In genomic region chr2:20939367-20939766, GRCm38 (mm10) we compare ENCODE assay signal across 11 mouse cellular contexts. TPM values are rescaled to one million over a fixed set of nuclear protein-coding genes. Genes with fewer than 3 reads are reported as not detected.
A peak's percentile ranks its signal among the peaks of the same experiment; 100 is the strongest.
DNase-seq lines count a peak whose midpoint lies in the region; ATAC-seq lines count a peak whose summit lies in the region.
"Had no signal": no experiment of that assay in that cellular context is flagged by ENCODE, and none has a peak within 500 bp of the region (broad histone marks: within the 10 kb centered on the region; RNA-seq: fewer than 3 reads in every experiment).

No protein-coding gene starts in this region.

- H3K27ac ChIP-seq in neural tube, embryonic 13.5 days (replicated peaks), result 0 out of 2 replicates have a peak overlapping the region, but pooled peaks have one; percentile 0
- H3K27ac ChIP-seq in neural tube, embryonic 15.5 days (replicated peaks), result no peak overlapping the region
- peak overlapping the region; percentile 73 for H3K27ac ChIP-seq in heart, embryonic 12.5 days (ENCODE audit: poor library complexity, severe bottlenecking)
- H3K27ac ChIP-seq in limb, embryonic 13.5 days, result no peak overlapping the region
- no peak overlapping the region for H3K27ac ChIP-seq in midbrain, embryonic 16.5 days (ENCODE audit: low read length)
- H3K27ac ChIP-seq: midbrain, embryonic 13.5 days; stomach, embryonic 15.5 days had no signal

- H3K4me1 ChIP-seq in neural tube, embryonic 13.5 days (replicated peaks), result peaks cover 77% of the 10 kb centered on the region
- peaks cover 43% of the 10 kb centered on the region for H3K4me1 ChIP-seq in neural tube, embryonic 15.5 days
- H3K4me1 ChIP-seq in heart, embryonic 12.5 days (replicated peaks), result peaks cover 79% of the 10 kb centered on the region
- peaks cover 50% of the 10 kb centered on the region for H3K4me1 ChIP-seq in limb, embryonic 13.5 days
- peaks cover 31% of the 10 kb centered on the region for H3K4me1 ChIP-seq in midbrain, embryonic 16.5 days (ENCODE audit: control insufficient read depth, insufficient read depth, low read length)

- no peaks in the 10 kb centered on the region for H3K36me3 ChIP-seq in neural tube, embryonic 13.5 days
- H3K36me3 ChIP-seq in neural tube, embryonic 15.5 days, result no peaks in the 10 kb centered on the region
- H3K36me3 ChIP-seq in heart, embryonic 12.5 days, result no peaks in the 10 kb centered on the region
- no peaks in the 10 kb centered on the region for H3K36me3 ChIP-seq in limb, embryonic 13.5 days
- no peaks in the 10 kb centered on the region for H3K36me3 ChIP-seq in midbrain, embryonic 16.5 days (ENCODE audit: control insufficient read depth, insufficient read depth, low read length)
- H3K36me3 ChIP-seq: midbrain, embryonic 13.5 days; stomach, embryonic 15.5 days had no signal

- H3K4me2 ChIP-seq in neural tube, embryonic 13.5 days, result no peak overlapping the region
- H3K4me2 ChIP-seq in neural tube, embryonic 15.5 days, result no peak overlapping the region
- 0 out of 2 replicates have a peak overlapping the region, but pooled peaks have one; percentile 29 for H3K4me2 ChIP-seq in heart, embryonic 12.5 days
- no peak overlapping the region for H3K4me2 ChIP-seq in limb, embryonic 13.5 days (replicated peaks)
- no peak overlapping the region for H3K4me2 ChIP-seq in midbrain, embryonic 16.5 days (ENCODE audit: low read length)
- H3K4me2 ChIP-seq: midbrain, embryonic 13.5 days; stomach, embryonic 15.5 days had no signal

- H3K9me3 ChIP-seq in neural tube, embryonic 13.5 days, result no peaks in the 10 kb centered on the region
- H3K9me3 ChIP-seq in neural tube, embryonic 15.5 days (replicated peaks), result no peaks in the 10 kb centered on the region
- H3K9me3 ChIP-seq in heart, embryonic 12.5 days (replicated peaks), result no peaks in the 10 kb centered on the region
- H3K9me3 ChIP-seq in limb, embryonic 13.5 days, result no peaks in the 10 kb centered on the region
- H3K9me3 ChIP-seq in midbrain, embryonic 16.5 days (replicated peaks; ENCODE audit: control insufficient read depth, low read length, poor library complexity, severe bottlenecking), result no peaks in the 10 kb centered on the region
- H3K9me3 ChIP-seq: midbrain, embryonic 13.5 days; stomach, embryonic 15.5 days had no signal

- H3K27me3 ChIP-seq in neural tube, embryonic 13.5 days, result no peaks in the 10 kb centered on the region
- no peaks in the 10 kb centered on the region for H3K27me3 ChIP-seq in neural tube, embryonic 15.5 days (replicated peaks)
- no peaks in the 10 kb centered on the region for H3K27me3 ChIP-seq in heart, embryonic 12.5 days (replicated peaks)
- no peaks in the 10 kb centered on the region for H3K27me3 ChIP-seq in limb, embryonic 13.5 days
- H3K27me3 ChIP-seq in midbrain, embryonic 16.5 days (ENCODE audit: control insufficient read depth, insufficient read depth, low read depth, low read length), result no peaks in the 10 kb centered on the region
- H3K27me3 ChIP-seq: midbrain, embryonic 13.5 days; stomach, embryonic 15.5 days had no signal

- no peak overlapping the region for H3K4me3 ChIP-seq in neural tube, embryonic 13.5 days
- H3K4me3 ChIP-seq in neural tube, embryonic 15.5 days (replicated peaks), result no peak overlapping the region
- no peak overlapping the region for H3K4me3 ChIP-seq in heart, embryonic 12.5 days
- H3K4me3 ChIP-seq in limb, embryonic 13.5 days, result no peak overlapping the region
- H3K4me3 ChIP-seq in midbrain, embryonic 16.5 days (ENCODE audit: low read depth, low read length), result no peak overlapping the region
- H3K4me3 ChIP-seq: erythroblast, embryonic 14.5 days; midbrain, embryonic 13.5 days; stomach, embryonic 15.5 days had no signal

- DNase-seq in left cerebral cortex, adult 9 months (ENCODE audit: low spot score in 2 of 2), result no peak
- no peak for DNase-seq in urinary bladder, adult 2 months (ENCODE audit: low spot score)
- DNase-seq: adrenal gland, adult 8-10 months had no signal

- no peak overlapping the region for H3K9ac ChIP-seq in neural tube, embryonic 13.5 days
- no peak overlapping the region for H3K9ac ChIP-seq in neural tube, embryonic 15.5 days (replicated peaks)
- 0 out of 2 replicates have a peak overlapping the region, but pooled peaks have one; percentile 10 for H3K9ac ChIP-seq in heart, embryonic 12.5 days
- H3K9ac ChIP-seq in limb, embryonic 13.5 days, result no peak overlapping the region
- no peak overlapping the region for H3K9ac ChIP-seq in midbrain, embryonic 16.5 days (ENCODE audit: low read depth, low read length)
- H3K9ac ChIP-seq: midbrain, embryonic 13.5 days; stomach, embryonic 15.5 days had no signal

- ATAC-seq in neural tube, embryonic 13.5 days (ENCODE audit: low read depth), result no peak
- ATAC-seq in neural tube, embryonic 15.5 days (ENCODE audit: low FRiP score), result no peak
- ATAC-seq in heart, embryonic 12.5 days (ENCODE audit: insufficient number of reproducible peaks, low FRiP score), result no peak
- 0 out of 2 replicates have a peak, but pooled peaks have one; percentile 46 for ATAC-seq in limb, embryonic 13.5 days (ENCODE audit: low FRiP score, low read depth)
- ATAC-seq in midbrain, embryonic 16.5 days, result no peak
- ATAC-seq: midbrain, embryonic 13.5 days had no signal

- WGBS in neural tube, embryonic 13.5 days, result 65% methylated on average over 3 of the region's 3 CpGs
- 57% methylated on average over 3 of the region's 3 CpGs for WGBS in neural tube, embryonic 15.5 days
- WGBS in heart, embryonic 12.5 days, result 53% methylated on average over 3 of the region's 3 CpGs
- WGBS in limb, embryonic 13.5 days, result 54% methylated on average over 3 of the region's 3 CpGs
- WGBS in midbrain, embryonic 16.5 days, result 75% methylated on average over 3 of the region's 3 CpGs

RNA-seq across cellular contexts. Expression of gene Arhgap21, which starts 29.3 kb away (rescaled TPM):
- 33.9 and 34.9 TPM in 2 replicates for polyA plus RNA-seq in neural tube, embryonic 13.5 days (2015; fragmentation: Nextera tagmentation; extraction: Ambion mirVana)
- 25.7 and 27.6 TPM in 2 replicates for polyA plus RNA-seq in neural tube, embryonic 15.5 days (2015; fragmentation: Nextera tagmentation; extraction: Ambion mirVana)
- polyA plus RNA-seq in heart, embryonic 12.5 days (2016; fragmentation: Nextera tagmentation; extraction: Ambion mirVana), result 28.2 and 32.2 TPM in 2 replicates
- 9.5 and 11.1 TPM in 2 replicates for polyA plus RNA-seq in limb, embryonic 13.5 days (2015; fragmentation: Nextera tagmentation; extraction: Ambion mirVana)
- polyA plus RNA-seq in midbrain, embryonic 16.5 days (2015; fragmentation: Nextera tagmentation; extraction: Ambion mirVana), result 40.9 and 41.7 TPM in 2 replicates
- 14.5 and 25.7 TPM in 2 replicates for polyA plus RNA-seq in urinary bladder, adult 2 months (2012; rRNA removed)

Comparison
In these comparisons a context has a peak if more than half of its experiments do, and no peak if none do; other contexts are left out.
1. H3K27ac ChIP-seq: peak in neural tube, embryonic 13.5 days (single experiment) and heart, embryonic 12.5 days (single experiment); none in neural tube, embryonic 15.5 days (single experiment), limb, embryonic 13.5 days (single experiment) and midbrain, embryonic 16.5 days (single experiment).